Mouse (Mus musculus) liver, embryonic 16.5 days (tissue): Measurements from ENCODE around the gene Rala. TPM values are rescaled to one million over a fixed set of nuclear protein-coding genes. Genes with fewer than 3 reads are reported as not detected.
"Not testable (repeated sequence)": the region's sequence is repeated elsewhere in the genome, so short reads cannot be mapped to it uniquely, and the experiment has no call there.

Experiments
- ATAC-seq: fragments of 200-750 bp; cut with Nextera tagmentation; 2 replicates; pipeline ENCODE4 v1.8.0; 2017; ENCODE audit warnings: low read depth, mild to moderate bottlenecking, moderate number of reproducible peaks, moderate library complexity
- H3K27ac ChIP-seq: fragments of 300-500 bp; sonication (generic); 2 replicates; pipeline ENCODE4 v1.5.1; 2014; ENCODE audit warnings: mild to moderate bottlenecking, low read length
- H3K27me3 ChIP-seq: fragments of 300-500 bp; sonication (generic); 2 replicates; pipeline ENCODE4 v1.6.1; 2014; ENCODE audit warnings: low read depth, low read length, mixed read lengths; ENCODE audit not compliant: control insufficient read depth, insufficient read depth
- H3K36me3 ChIP-seq: fragments of 300-500 bp; sonication (generic); 2 replicates; pipeline ENCODE4 v1.6.1; 2014; ENCODE audit warnings: mild to moderate bottlenecking; ENCODE audit not compliant: control insufficient read depth, insufficient read depth
- H3K4me1 ChIP-seq: fragments of 300-500 bp; sonication (generic); 2 replicates; pipeline ENCODE4 v1.6.1; 2014; ENCODE audit warnings: low read depth, low read length, mixed read lengths; ENCODE audit not compliant: control insufficient read depth
- H3K4me2 ChIP-seq: fragments of 300-500 bp; sonication (generic); 2 replicates; pipeline ENCODE4 v1.6.1; 2014; ENCODE audit warnings: low read depth, low read length, mixed read lengths
- H3K4me3 ChIP-seq: fragments of 300-500 bp; sonication (generic); 2 replicates; pipeline ENCODE4 v1.5.1; 2014; ENCODE audit warnings: low read depth, mild to moderate bottlenecking, low read length
- H3K9ac ChIP-seq: fragments of 300-500 bp; sonication (generic); 2 replicates; pipeline ENCODE4 v1.6.1; 2014; ENCODE audit warnings: low read depth, low read length
- H3K9me3 ChIP-seq: fragments of 300-500 bp; sonication (generic); replicated peaks from 2 replicates; pipeline ENCODE4 v1.6.1; 2016; ENCODE audit warnings: low read length; ENCODE audit not compliant: control insufficient read depth
- WGBS: fragments of 180-500 bp; shearing (Covaris S2); extraction: QIAGEN DNeasy Blood & Tissue Kit; methylation state at CpG from one replicate; pipeline ENCODE4 v1.1.7; 2014; ENCODE audit not compliant: insufficient replicate concordance; 5-methylcytosine and 5-hydroxymethylcytosine counted together
- polyA plus RNA-seq: library from polyadenylated mRNA; unstranded; fragments of >200 nt; fragmentation: Nextera tagmentation; extraction: Ambion mirVana; gene quantifications from 2 replicates; pipeline ENCODE4 v1.2.1, GENCODE M21; 2015

The Rala gene
- polyA plus RNA-seq, 1 experiment from 2014 or later: 16.9 TPM

- no peak overlapping the region for H3K4me3 ChIP-seq
- ATAC-seq: no peak
- WGBS: 42% methylated on average over 1 of the region's 1 CpGs
Measured at GRCm38 (mm10) chr13:17975457-17975856, 31.4 kb upstream of the Rala start.

GRCm38 (mm10) chr13:17974734-17975133 lies 30.7 kb upstream of the Rala start:
- Histone ChIP-seq H3K9me3 (no peaks in the 10 kb centered on the region), H3K4me1 (no peaks in the 10 kb centered on the region), H3K27ac (no peak overlapping the region), H3K4me2 (no peak overlapping the region), H3K4me3 (no peak overlapping the region), H3K36me3 (no peaks in the 10 kb centered on the region), H3K9ac (no peak overlapping the region), H3K27me3 (no peaks in the 10 kb centered on the region; the same call in none of the 2 replicates)
- no peak for ATAC-seq
- WGBS: 88% methylated on average over 9 of the region's 9 CpGs

More at GRCm38 (mm10) chr13:17975457-17975856, 31.4 kb upstream of the Rala start:
- Histone ChIP-seq H3K27ac (no peak overlapping the region), H3K4me2 (no peak overlapping the region), H3K9me3 (no peaks in the 10 kb centered on the region), H3K4me1 (no peaks in the 10 kb centered on the region), H3K9ac (no peak overlapping the region), H3K36me3 (no peaks in the 10 kb centered on the region), H3K27me3 (no peaks in the 10 kb centered on the region; the same call in none of the 2 replicates)

GRCm38 (mm10) chr13:17960613-17961012 lies 16.6 kb upstream of the Rala start:
- ATAC-seq: no peak
- Histone ChIP-seq H3K36me3 (no peaks in the 10 kb centered on the region), H3K9me3 (no peaks in the 10 kb centered on the region), H3K4me1 (no peaks in the 10 kb centered on the region), H3K4me3 (no peak overlapping the region), H3K4me2 (no peak overlapping the region), H3K9ac (no peak overlapping the region), H3K27ac (no peak overlapping the region), H3K27me3 (no peaks in the 10 kb centered on the region)
- 41% methylated on average over 7 of the region's 7 CpGs for WGBS

- no peaks in the 10 kb centered on the region for H3K4me1 ChIP-seq
- no peak overlapping the region for H3K4me3 ChIP-seq
- H3K4me2 ChIP-seq: no peak overlapping the region
- no peak overlapping the region for H3K9ac ChIP-seq
- no peaks in the 10 kb centered on the region for H3K9me3 ChIP-seq
- 39% methylated on average over 1 of the region's 1 CpGs for WGBS
- no peak for ATAC-seq
- no peak overlapping the region for H3K27ac ChIP-seq
- H3K36me3 ChIP-seq: no peaks in the 10 kb centered on the region
- H3K27me3 ChIP-seq: 0 out of 2 replicates have a peak, but pooled peaks cover 3% of the 10 kb centered on the region
Measured at GRCm38 (mm10) chr13:17954282-17954681, 10.2 kb upstream of the Rala start.

GRCm38 (mm10) chr13:17950581-17950980 lies 6.5 kb upstream of the Rala start:
- ATAC-seq, H3K9ac ChIP-seq, H3K27ac ChIP-seq, H3K27me3 ChIP-seq, H3K9me3 ChIP-seq, H3K4me1 ChIP-seq, H3K4me2 ChIP-seq, H3K36me3 ChIP-seq, H3K4me3 ChIP-seq: not testable (repeated sequence)
- 69% methylated on average over 8 of the region's 8 CpGs for WGBS

- no peak for ATAC-seq
- 55% methylated on average over 18 of the region's 18 CpGs for WGBS
- no peak overlapping the region for H3K9ac ChIP-seq
- no peaks in the 10 kb centered on the region for H3K36me3 ChIP-seq
- H3K4me2 ChIP-seq: no peak overlapping the region
- H3K27me3 ChIP-seq: 0 out of 2 replicates have a peak, but pooled peaks cover 3% of the 10 kb centered on the region
- H3K4me3 ChIP-seq: no peak overlapping the region
- no peak overlapping the region for H3K27ac ChIP-seq
- no peaks in the 10 kb centered on the region for H3K9me3 ChIP-seq
- no peaks in the 10 kb centered on the region; the same call in 1 of the 2 replicates for H3K4me1 ChIP-seq
Measured at GRCm38 (mm10) chr13:17949555-17949954, 5.5 kb upstream of the Rala start.

GRCm38 (mm10) chr13:17943306-17944077 lies 547 bp downstream of the Rala start:
- no peaks in the 10 kb centered on the region for H3K36me3 ChIP-seq
- peaks cover 5% of the 10 kb centered on the region; the same call in 1 of the 2 replicates for H3K4me1 ChIP-seq
- H3K9ac ChIP-seq: peak overlapping the region; percentile 77
- ATAC-seq: peak; percentile 81
- peak overlapping the region; percentile 78 for H3K4me2 ChIP-seq
- peaks cover 6% of the 10 kb centered on the region for H3K27me3 ChIP-seq
- under 1% methylated on average over 66 of the region's 70 CpGs for WGBS
- no peaks in the 10 kb centered on the region for H3K9me3 ChIP-seq
- peak overlapping the region; percentile 55 for H3K27ac ChIP-seq
- peak overlapping the region; percentile 81 for H3K4me3 ChIP-seq

GRCm38 (mm10) chr13:17942338-17942737 lies 1.7 kb downstream of the Rala start:
- peaks cover 5% of the 10 kb centered on the region; the same call in 1 of the 2 replicates for H3K4me1 ChIP-seq
- no peak overlapping the region for H3K9ac ChIP-seq
- no peak for ATAC-seq
- no peak overlapping the region for H3K4me2 ChIP-seq
- peaks cover 6% of the 10 kb centered on the region for H3K27me3 ChIP-seq
- 43% methylated on average over 6 of the region's 6 CpGs for WGBS
- no peak overlapping the region for H3K4me3 ChIP-seq
- H3K9me3 ChIP-seq: no peaks in the 10 kb centered on the region
- no peak overlapping the region for H3K27ac ChIP-seq
- no peaks in the 10 kb centered on the region for H3K36me3 ChIP-seq

- no peaks in the 10 kb centered on the region for H3K4me1 ChIP-seq
- no peak overlapping the region for H3K4me3 ChIP-seq
- H3K27me3 ChIP-seq: no peaks in the 10 kb centered on the region
- WGBS: 61% methylated on average over 1 of the region's 1 CpGs
- ATAC-seq: no peak
- H3K9me3 ChIP-seq: no peaks in the 10 kb centered on the region
- no peak overlapping the region for H3K4me2 ChIP-seq
- H3K36me3 ChIP-seq: no peaks in the 10 kb centered on the region
- no peak overlapping the region for H3K27ac ChIP-seq
- no peak overlapping the region for H3K9ac ChIP-seq
Measured at GRCm38 (mm10) chr13:17907309-17907708, 36.7 kb downstream of the Rala start.
